Mouse (Mus musculus): ENCODE results near the gene Lrrc56.
A peak's percentile ranks its signal among the peaks of the same experiment; 100 is the strongest.

Gene Lrrc56

GRCm38 (mm10) chr7:141191796-141192685 lies 1.9 kb upstream of the Lrrc56 start:
- DNase-seq (ENCODE audit: low spot score in 2 of 2) = no peak

- no peak for DNase-seq (ENCODE audit: low spot score in 2 of 2)
Measured at GRCm38 (mm10) chr7:141192776-141193347, 1.1 kb upstream of the Lrrc56 start.

- DNase-seq (ENCODE audit: low spot score in 2 of 2) = peak; percentile 45 to 51
Measured at GRCm38 (mm10) chr7:141193348-141193856, 555 bp upstream of the Lrrc56 start.

GRCm38 (mm10) chr7:141194409-141194808 lies 452 bp downstream of the Lrrc56 start:
- no peak for DNase-seq (ENCODE audit: low spot score in 2 of 2)

GRCm38 (mm10) chr7:141194830-141195229 lies 873 bp downstream of the Lrrc56 start:
- peak; percentile 88 for DNase-seq (ENCODE audit: low spot score in 2 of 2)

- no peak for DNase-seq (ENCODE audit: low spot score in 2 of 2)
Measured at GRCm38 (mm10) chr7:141195754-141196153, 1.8 kb downstream of the Lrrc56 start.

GRCm38 (mm10) chr7:141196619-141197282 lies 2.8 kb downstream of the Lrrc56 start:
- DNase-seq (ENCODE audit: low spot score in 2 of 2) = no peak

- DNase-seq (ENCODE audit: low spot score in 2 of 2) = no peak
Measured at GRCm38 (mm10) chr7:141198121-141198520, 4.2 kb downstream of the Lrrc56 start.

GRCm38 (mm10) chr7:141204546-141204945 lies 10.6 kb downstream of the Lrrc56 start:
- DNase-seq (ENCODE audit: low spot score in 2 of 2) = no peak

GRCm38 (mm10) chr7:141205504-141205903 lies 11.5 kb downstream of the Lrrc56 start:
- no peak for DNase-seq (ENCODE audit: low spot score in 2 of 2)

- DNase-seq (ENCODE audit: low spot score in 2 of 2) = no peak
Measured at GRCm38 (mm10) chr7:141206182-141206937, 12.4 kb downstream of the Lrrc56 start.

- no peak for DNase-seq (ENCODE audit: low spot score in 2 of 2)
Measured at GRCm38 (mm10) chr7:141209526-141209925, 15.6 kb downstream of the Lrrc56 start.

- DNase-seq (ENCODE audit: low spot score in 2 of 2) = no peak
Measured at GRCm38 (mm10) chr7:141210137-141210536, 16.2 kb downstream of the Lrrc56 start.

GRCm38 (mm10) chr7:141210606-141211131 lies 16.7 kb downstream of the Lrrc56 start:
- DNase-seq (ENCODE audit: low spot score in 2 of 2) = no peak

- DNase-seq (ENCODE audit: low spot score in 2 of 2) = no peak
Measured at GRCm38 (mm10) chr7:141213133-141213532, 19.2 kb downstream of the Lrrc56 start.

GRCm38 (mm10) chr7:141213605-141214235 lies 19.8 kb downstream of the Lrrc56 start, which contains the start of gene Lmntd2:
Lmntd2 (minus strand) TSS chr7:141214080.
- DNase-seq (ENCODE audit: low spot score in 2 of 2) = no peak

GRCm38 (mm10) chr7:141214310-141214709 lies 20.4 kb downstream of the Lrrc56 start:
- no peak for DNase-seq (ENCODE audit: low spot score in 2 of 2)

- DNase-seq (ENCODE audit: low spot score in 2 of 2) = peak; percentile 78 to 80
Measured at GRCm38 (mm10) chr7:141215101-141215879, 21.3 kb downstream of the Lrrc56 start, which contains the start of gene Rassf7. Rassf7 (plus strand) TSS chr7:141215860.

- DNase-seq (ENCODE audit: low spot score in 2 of 2) = no peak
Measured at GRCm38 (mm10) chr7:141215880-141216733, 22.1 kb downstream of the Lrrc56 start.

Data from frontal cortex, postnatal 10 days (tissue).